Mouse (Mus musculus) erythroblast, embryonic 14.5 days (primary cell): ENCODE results near the gene Pdia4. TPM values are rescaled to one million over a fixed set of nuclear protein-coding genes. Genes with fewer than 3 reads are reported as not detected.

Source experiments
- H3K27me3 ChIP-seq: 2 replicates; pipeline ENCODE4 v1.6.1; 2012; ENCODE audit warnings: inconsistent platforms; ENCODE audit not compliant: control insufficient read depth
- H3K36me3 ChIP-seq: 2 replicates; pipeline ENCODE4 v1.6.1; 2012; ENCODE audit warnings: mild to moderate bottlenecking, inconsistent platforms; ENCODE audit not compliant: control insufficient read depth
- H3K4me1 ChIP-seq: 2 replicates; pipeline ENCODE4 v1.6.1; 2012; ENCODE audit warnings: inconsistent platforms; ENCODE audit not compliant: control insufficient read depth
- H3K4me3 ChIP-seq: replicated peaks from 2 replicates; pipeline ENCODE3; 2012; ENCODE audit warnings: moderate library complexity, mild to moderate bottlenecking, inconsistent platforms
- H3K9me3 ChIP-seq: 2 replicates; pipeline ENCODE4 v1.6.1; 2012; ENCODE audit warnings: low read length, inconsistent platforms, mixed read lengths; ENCODE audit not compliant: control insufficient read depth
- GATA1 ChIP-seq: IDR thresholded peaks from 2 replicates; pipeline ENCODE4 v1.6.1; 2012; ENCODE audit warnings: low read length, inconsistent platforms, mixed read lengths
- TAL1 ChIP-seq: IDR thresholded peaks from 3 replicates; pipeline ENCODE4 v1.6.1; 2012; ENCODE audit warnings: low read length, inconsistent platforms, mixed read lengths
- polyA plus RNA-seq: library from polyadenylated mRNA; stranded (reverse); fragments of >175 nt; gene quantifications from 2 replicates; pipeline ENCODE4 v1.2.3, GENCODE M21; 2012

Gene Pdia4
- polyA plus RNA-seq, 1 experiment = 0.07 TPM

DNA sequence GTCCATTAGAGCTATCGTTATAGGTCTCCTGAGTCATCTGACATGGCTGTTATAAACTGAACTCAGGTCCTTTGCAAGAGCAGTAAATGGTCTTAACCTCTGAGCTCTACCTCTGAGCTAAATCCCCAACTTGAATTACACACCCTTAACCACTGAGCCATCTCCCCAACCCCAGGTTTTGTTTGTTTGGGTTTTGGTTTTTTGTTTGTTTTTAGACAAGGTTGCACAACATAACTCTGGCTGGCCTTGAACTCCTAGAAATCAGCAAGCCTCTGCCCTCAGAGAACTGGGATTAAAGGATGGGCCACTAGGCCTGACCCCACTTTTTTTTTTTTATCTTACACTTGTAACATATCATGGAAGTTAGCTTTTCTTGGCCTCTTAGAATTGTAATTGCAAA is 2.9 kb upstream of the Pdia4 start:
- H3K4me1 ChIP-seq = peaks cover 29% of the 10 kb centered on the region
- H3K9me3 ChIP-seq = no peaks in the 10 kb centered on the region
- no peaks in the 10 kb centered on the region for H3K27me3 ChIP-seq
- no peak overlapping the region for H3K4me3 ChIP-seq
- TF ChIP-seq TAL1 = no peak
- no peak for TF ChIP-seq GATA1
- peaks cover 2% of the 10 kb centered on the region; the same call in 1 of the 2 replicates for H3K36me3 ChIP-seq

DNA sequence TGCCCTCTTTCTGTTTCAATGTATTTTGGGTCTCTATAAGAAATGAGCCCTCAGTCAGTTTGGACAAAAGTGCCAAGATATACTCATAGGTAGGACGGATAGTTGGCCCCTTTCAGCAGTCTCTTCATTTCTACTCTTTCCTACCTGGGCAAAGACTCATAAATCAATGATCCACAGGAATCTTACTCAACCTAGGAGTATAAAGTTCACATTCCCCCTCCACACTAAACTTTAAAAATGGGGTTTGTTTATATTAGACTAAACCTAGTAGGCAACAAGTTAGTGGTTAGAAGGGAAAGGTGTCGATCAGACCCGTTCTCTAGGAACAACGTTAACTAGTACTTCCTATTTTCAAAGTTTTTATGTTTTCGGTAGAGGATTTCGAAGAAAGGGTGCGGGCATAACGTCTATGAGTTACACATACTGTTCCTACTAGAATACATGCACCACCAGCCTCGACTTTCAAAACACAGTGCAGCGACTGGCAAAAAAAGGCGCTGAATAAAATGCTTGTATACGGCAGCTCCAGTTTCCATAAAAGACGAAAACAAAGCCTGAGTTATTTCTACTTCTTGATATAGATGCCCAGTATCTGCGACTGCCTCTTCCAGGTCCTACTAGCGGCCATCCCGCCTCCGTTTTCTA is 837 bp downstream of the Pdia4 start:
- TF ChIP-seq GATA1 (no peak), TAL1 (no peak)
- Histone ChIP-seq H3K36me3 (peaks cover 5% of the 10 kb centered on the region; the same call in 1 of the 2 replicates), H3K4me3 (peak overlapping the region; percentile 83), H3K9me3 (no peaks in the 10 kb centered on the region), H3K4me1 (peaks cover 36% of the 10 kb centered on the region), H3K27me3 (no peaks in the 10 kb centered on the region)

DNA sequence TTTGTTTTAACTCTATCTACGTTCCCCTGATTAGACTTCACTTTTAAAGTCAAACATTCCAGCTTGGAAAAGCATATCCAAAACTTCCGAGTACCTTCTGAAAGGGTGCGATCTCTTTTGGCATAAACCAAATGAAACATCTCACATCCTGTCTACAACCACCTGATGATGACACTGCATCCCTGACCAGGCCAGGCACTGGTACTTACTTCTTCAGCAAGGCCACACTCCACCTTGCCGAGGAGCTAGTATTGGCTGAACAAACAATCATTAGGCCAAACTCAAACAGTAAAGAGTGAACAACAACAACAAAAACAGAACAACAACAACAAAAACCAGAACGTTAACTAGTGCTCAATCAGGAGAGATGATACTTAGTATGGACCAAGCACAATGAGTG is 1.9 kb downstream of the Pdia4 start:
- no peaks in the 10 kb centered on the region for H3K27me3 ChIP-seq
- peak overlapping the region; percentile 83 for H3K4me3 ChIP-seq
- H3K36me3 ChIP-seq = peaks cover 12% of the 10 kb centered on the region
- H3K4me1 ChIP-seq = peaks cover 36% of the 10 kb centered on the region
- no peaks in the 10 kb centered on the region for H3K9me3 ChIP-seq
- TF ChIP-seq GATA1 (no peak), TAL1 (no peak)

DNA sequence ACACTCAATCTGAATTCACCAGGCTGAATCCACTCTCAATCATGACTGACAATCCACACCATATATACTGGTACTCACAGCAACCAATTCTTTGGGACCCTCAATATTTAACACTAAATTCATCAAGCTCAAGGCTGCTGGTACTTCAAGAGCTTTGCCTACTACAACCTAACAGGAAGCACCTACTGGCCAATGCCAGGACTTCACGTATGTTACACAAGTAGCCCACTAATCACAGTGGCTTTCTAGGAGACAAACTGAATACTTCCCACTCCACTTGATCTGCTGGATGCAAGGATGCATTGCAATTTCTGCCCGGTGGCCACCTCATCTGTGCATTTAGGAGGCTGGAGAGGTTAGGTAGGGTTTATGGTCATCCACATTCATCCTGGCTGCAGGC is 3.0 kb downstream of the Pdia4 start:
- peaks cover 36% of the 10 kb centered on the region for H3K4me1 ChIP-seq
- peaks cover 21% of the 10 kb centered on the region for H3K36me3 ChIP-seq
- no peaks in the 10 kb centered on the region for H3K27me3 ChIP-seq
- no peaks in the 10 kb centered on the region for H3K9me3 ChIP-seq
- TF ChIP-seq GATA1 = no peak
- no peak for TF ChIP-seq TAL1
- no peak overlapping the region for H3K4me3 ChIP-seq

DNA sequence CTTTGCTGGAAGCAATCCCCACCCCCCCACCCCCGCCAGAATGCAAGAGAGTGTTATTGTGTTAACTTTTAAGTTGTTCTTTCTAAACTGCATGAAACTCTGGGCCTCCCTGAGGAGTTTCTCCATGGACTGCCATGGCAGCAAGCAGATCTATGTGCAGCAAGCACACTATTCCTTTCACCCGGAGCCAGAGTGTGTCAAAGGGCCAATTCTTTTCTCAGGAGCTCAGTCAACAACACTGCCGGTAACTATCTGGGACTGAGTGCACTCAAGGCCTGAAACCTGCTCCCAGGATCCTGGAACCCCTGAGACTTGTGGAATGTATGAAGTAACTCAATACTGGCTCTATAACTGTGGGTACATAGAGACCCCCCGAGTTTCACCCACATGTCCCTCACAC is 4.2 kb downstream of the Pdia4 start:
- Histone ChIP-seq H3K9me3 (no peaks in the 10 kb centered on the region), H3K27me3 (no peaks in the 10 kb centered on the region), H3K4me1 (peaks cover 31% of the 10 kb centered on the region), H3K36me3 (peaks cover 32% of the 10 kb centered on the region), H3K4me3 (no peak overlapping the region)
- TF ChIP-seq GATA1 (no peak), TAL1 (no peak)

DNA sequence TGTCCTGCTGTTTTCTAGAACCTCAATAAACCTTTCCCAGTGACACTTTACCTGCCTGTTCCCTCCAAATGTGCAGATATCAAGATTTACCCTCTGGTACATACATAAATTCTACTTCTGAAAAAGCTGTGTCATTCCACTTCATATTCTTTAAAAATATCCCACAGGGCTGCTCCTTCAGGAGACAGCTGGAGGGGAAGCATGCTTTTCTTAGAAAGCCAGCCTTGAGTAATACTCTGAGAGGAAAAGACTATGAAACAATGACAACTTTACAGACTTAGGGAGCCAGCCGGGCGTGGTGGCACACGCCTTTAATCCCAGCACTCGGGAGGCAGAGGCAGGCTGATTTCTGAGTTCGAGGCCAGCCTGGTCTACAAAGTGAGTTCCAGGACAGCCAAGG is 4.7 kb downstream of the Pdia4 start:
- TF ChIP-seq GATA1 (no peak), TAL1 (no peak)
- no peaks in the 10 kb centered on the region for H3K27me3 ChIP-seq
- no peak overlapping the region for H3K4me3 ChIP-seq
- H3K9me3 ChIP-seq = no peaks in the 10 kb centered on the region
- peaks cover 37% of the 10 kb centered on the region for H3K36me3 ChIP-seq
- peaks cover 28% of the 10 kb centered on the region for H3K4me1 ChIP-seq

DNA sequence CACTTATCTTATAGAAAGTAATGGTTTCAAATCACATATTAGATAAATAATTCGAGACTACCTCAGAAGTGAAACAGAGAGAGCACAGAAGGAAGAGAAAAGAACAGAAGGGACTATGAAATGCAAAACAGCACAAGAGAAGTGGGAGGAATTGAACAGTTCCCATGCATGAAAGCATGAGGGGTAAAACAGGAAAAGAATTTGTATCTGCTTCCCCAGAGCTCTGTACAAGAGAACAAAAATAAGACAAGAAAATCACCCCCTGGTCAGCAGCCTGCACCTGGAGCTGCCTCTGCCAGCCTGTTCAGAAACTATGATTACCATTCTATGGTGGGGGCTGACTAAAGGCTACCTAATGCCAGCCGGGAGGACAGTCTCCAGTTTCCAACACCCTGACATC is 5.8 kb downstream of the Pdia4 start:
- Histone ChIP-seq H3K27me3 (no peaks in the 10 kb centered on the region), H3K4me3 (no peak overlapping the region), H3K4me1 (peaks cover 20% of the 10 kb centered on the region), H3K9me3 (no peaks in the 10 kb centered on the region), H3K36me3 (peaks cover 49% of the 10 kb centered on the region)
- TF ChIP-seq TAL1 (no peak), GATA1 (no peak)

DNA sequence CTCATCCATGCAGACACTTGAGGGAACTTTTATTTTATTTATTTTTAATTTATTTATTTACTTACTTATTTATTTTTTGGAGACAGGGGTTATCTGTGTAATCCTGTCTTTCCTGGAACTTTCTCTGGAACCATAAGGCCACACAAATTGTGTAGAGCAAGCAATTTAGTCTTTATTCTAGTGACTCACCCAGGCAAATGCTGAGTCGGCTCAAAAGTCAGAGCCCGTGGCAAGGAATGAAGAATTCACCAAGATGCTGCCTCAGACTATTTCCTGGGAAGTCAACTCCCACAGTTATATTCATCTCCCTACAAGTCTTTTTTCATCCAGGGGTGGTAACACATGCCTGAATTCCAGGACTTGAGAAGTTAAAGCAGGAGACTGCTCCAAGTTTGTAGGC is 7.7 kb downstream of the Pdia4 start:
- H3K4me3 ChIP-seq = no peak overlapping the region
- peaks cover 65% of the 10 kb centered on the region for H3K36me3 ChIP-seq
- no peaks in the 10 kb centered on the region for H3K9me3 ChIP-seq
- peaks cover 6% of the 10 kb centered on the region for H3K4me1 ChIP-seq
- no peaks in the 10 kb centered on the region for H3K27me3 ChIP-seq
- TF ChIP-seq TAL1 (no peak), GATA1 (no peak)

DNA sequence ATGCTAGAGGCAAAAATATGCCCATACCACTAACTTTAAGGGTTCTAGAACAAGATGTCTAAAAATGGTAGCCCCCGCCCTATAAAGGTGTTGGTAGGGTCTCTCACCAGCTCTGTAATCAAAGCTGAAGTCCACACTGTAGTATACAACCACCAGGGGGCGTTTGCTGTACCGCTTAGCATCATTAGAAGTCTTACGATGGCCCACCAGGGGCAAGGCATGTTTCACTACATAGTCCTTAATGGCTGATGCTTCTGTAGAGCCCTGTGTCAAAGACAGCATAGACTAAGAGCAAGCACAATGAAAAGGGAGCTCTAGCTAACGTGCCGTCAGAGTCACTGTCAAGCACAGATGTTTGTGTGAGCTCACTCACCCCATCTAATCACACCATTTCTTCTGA is 14.2 kb downstream of the Pdia4 start:
- TF ChIP-seq TAL1 = no peak
- no peak for TF ChIP-seq GATA1
- Histone ChIP-seq H3K9me3 (no peaks in the 10 kb centered on the region), H3K36me3 (peaks cover 75% of the 10 kb centered on the region), H3K4me3 (no peak overlapping the region), H3K4me1 (no peaks in the 10 kb centered on the region), H3K27me3 (no peaks in the 10 kb centered on the region)

DNA sequence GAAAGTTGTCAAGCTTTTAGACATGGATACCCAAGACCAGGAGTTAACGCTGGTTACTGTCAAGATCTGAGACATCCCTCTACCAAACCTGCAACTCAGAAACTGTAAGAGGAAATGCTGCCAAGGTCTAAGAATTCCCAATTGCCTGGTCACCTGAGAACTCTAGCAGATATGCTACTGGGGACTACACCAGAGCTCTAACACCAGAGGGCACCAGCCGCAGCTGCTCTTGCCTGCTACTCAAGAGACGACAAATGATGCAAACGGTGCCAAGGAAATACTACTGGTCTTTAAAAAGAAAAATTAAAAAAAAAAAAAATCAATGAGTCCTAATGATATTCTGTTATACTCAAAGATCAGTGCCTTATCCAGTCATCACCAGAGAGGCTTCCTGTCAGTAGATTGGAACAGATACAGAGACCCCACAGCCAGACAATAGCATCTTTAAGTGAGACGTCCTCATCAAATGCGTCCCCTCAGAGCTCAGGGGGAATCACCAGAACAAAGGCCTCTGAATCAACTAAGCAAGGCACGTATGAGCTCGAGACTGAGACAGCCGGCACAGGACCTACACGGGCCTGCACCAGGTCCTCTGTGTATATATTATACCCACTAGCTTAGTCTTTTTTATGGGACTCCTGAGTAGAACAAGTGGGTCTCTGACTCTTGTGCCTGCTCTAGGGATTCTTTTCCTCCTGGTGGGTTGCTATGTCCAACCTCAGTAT is 19.0 kb downstream of the Pdia4 start:
- H3K36me3 ChIP-seq = peaks cover 30% of the 10 kb centered on the region

More for the DNA sequence above, 19.0 kb downstream of the Pdia4 start:
- TF ChIP-seq TAL1 (no peak), GATA1 (no peak)
- no peaks in the 10 kb centered on the region for H3K27me3 ChIP-seq
- peaks cover 13% of the 10 kb centered on the region for H3K4me1 ChIP-seq
- H3K4me3 ChIP-seq = no peak overlapping the region
- H3K9me3 ChIP-seq = no peaks in the 10 kb centered on the region
